Mouse (Mus musculus) midbrain, embryonic 16.5 days (tissue): ENCODE measurements at regions not wholly inside any gene's neighbourhood (a gene's known extent, or its start where the extent isn't known, plus 50 kb on each side); places are given as distances from the start of the nearest gene placed in this dataset.

Experiments
- ATAC-seq: fragments of 200-750 bp; cut with Nextera tagmentation; 2 replicates; pipeline ENCODE4 v1.8.0; 2017; ENCODE audit warnings: moderate TSS enrichment
- H3K27ac ChIP-seq: fragments of 300-500 bp; sonication (generic); 2 replicates; pipeline ENCODE4 v1.5.1; 2014; ENCODE audit warnings: mild to moderate bottlenecking, low read length, mixed read lengths
- H3K27me3 ChIP-seq: fragments of 300-500 bp; sonication (generic); 2 replicates; pipeline ENCODE4 v1.6.1; 2014; ENCODE audit warnings: low read depth, low read length, mixed read lengths; ENCODE audit not compliant: control insufficient read depth, insufficient read depth
- H3K36me3 ChIP-seq: fragments of 300-500 bp; sonication (generic); 2 replicates; pipeline ENCODE4 v1.6.1; 2014; ENCODE audit warnings: mild to moderate bottlenecking, low read length, moderate library complexity, mixed read lengths; ENCODE audit not compliant: control insufficient read depth, insufficient read depth
- H3K4me1 ChIP-seq: fragments of 300-500 bp; sonication (generic); 2 replicates; pipeline ENCODE4 v1.6.1; 2014; ENCODE audit warnings: mild to moderate bottlenecking, low read length, mixed read lengths; ENCODE audit not compliant: control insufficient read depth, insufficient read depth
- H3K4me2 ChIP-seq: fragments of 300-500 bp; sonication (generic); 2 replicates; pipeline ENCODE4 v1.6.1; 2014; ENCODE audit warnings: mild to moderate bottlenecking, low read length, mixed read lengths
- H3K4me3 ChIP-seq: fragments of 300-500 bp; sonication (generic); 2 replicates; pipeline ENCODE4 v1.5.1; 2014; ENCODE audit warnings: low read depth, mild to moderate bottlenecking, low read length, moderate library complexity, mixed read lengths
- H3K9ac ChIP-seq: fragments of 300-500 bp; sonication (generic); 2 replicates; pipeline ENCODE4 v1.6.1; 2014; ENCODE audit warnings: low read depth, low read length, mixed read lengths
- H3K9me3 ChIP-seq: fragments of 300-500 bp; sonication (generic); replicated peaks from 2 replicates; pipeline ENCODE4 v1.6.1; 2014; ENCODE audit warnings: mild to moderate bottlenecking, low read length, mixed read lengths; ENCODE audit not compliant: control insufficient read depth, poor library complexity, severe bottlenecking
- WGBS: fragments of 180-500 bp; shearing (Covaris S2); extraction: QIAGEN DNeasy Blood & Tissue Kit; methylation state at CpG from one replicate; pipeline ENCODE4 v1.1.7; 2014; 5-methylcytosine and 5-hydroxymethylcytosine counted together

DNA sequence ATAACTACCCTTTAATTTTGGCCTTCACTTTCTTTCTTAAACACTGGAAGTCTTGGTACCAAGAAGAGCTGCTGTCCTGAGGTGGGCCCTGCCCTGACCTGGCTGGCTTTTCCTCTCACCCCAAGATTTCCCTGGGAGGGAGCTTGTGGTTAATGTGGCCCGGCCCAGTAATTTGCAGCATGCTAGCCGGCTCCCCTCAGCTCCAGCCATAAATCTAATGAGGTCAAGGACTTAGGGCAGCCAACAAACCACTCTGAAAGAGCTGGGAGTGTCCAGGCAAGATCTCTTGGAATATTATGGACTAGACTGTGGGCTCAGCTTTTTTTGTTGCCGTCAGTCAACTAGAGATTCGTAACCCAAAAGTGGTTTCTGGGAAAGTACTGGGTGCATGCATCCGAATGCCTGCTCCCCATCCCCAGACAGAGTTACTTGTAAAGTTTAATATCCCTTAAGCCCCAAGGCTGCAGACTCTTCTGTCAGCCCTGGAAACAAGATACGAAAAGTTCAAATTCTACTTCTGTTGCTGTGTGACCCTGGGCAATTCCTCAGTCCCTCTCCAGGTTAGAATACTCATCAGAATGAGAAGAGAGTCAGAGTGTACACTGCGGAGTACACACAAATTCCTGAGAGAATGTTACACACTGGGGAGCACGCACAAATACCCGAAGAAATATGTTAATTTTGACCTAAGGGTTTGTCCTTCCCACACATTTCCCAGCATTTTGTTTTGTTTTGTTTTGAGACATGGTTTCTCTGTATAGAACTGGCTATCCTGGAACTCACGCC is 150.8 kb upstream of the Dapk1 start:
- H3K4me1 ChIP-seq = peaks cover 4% of the 10 kb centered on the region; the same call in 1 of the 2 replicates
- H3K9me3 ChIP-seq = no peaks in the 10 kb centered on the region
- no peak overlapping the region for H3K9ac ChIP-seq
- no peaks in the 10 kb centered on the region for H3K36me3 ChIP-seq
- H3K27ac ChIP-seq = no peak overlapping the region
- H3K27me3 ChIP-seq = no peaks in the 10 kb centered on the region; the same call in 1 of the 2 replicates
- ATAC-seq = no peak
- WGBS = 83% methylated on average over 10 of the region's 10 CpGs
- no peak overlapping the region for H3K4me2 ChIP-seq
- H3K4me3 ChIP-seq = no peak overlapping the region

DNA sequence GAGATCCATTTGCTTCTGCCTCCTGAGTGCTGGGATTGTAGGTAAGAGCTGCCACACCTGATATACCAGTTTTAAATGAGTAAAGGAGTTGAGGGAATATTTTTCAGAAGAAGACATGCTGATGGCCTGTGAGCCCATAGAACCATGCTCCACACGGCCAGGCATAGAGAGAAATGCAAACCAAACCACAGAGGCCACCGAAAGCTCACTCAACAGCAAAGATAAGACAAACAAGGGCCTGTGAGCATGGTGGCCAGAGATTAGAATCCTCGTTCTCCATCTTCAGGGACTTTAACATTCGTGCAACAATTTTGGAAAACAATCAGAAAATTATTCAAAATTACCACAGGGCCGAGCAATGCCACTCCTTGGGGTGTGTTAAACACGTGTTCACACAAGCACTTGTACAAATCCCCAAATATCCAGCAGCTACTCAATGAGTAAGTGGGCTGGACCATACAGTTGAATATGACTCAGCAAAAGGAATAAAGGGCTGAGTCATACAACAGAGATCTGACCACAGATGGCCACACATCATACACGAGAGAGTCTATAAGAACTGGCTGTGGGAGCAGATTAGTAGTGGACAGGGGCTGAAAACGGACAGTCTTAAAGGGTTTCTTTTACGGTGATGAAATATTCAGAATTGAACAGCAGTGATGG is 147.8 kb upstream of the Dapk1 start:
- no peak for ATAC-seq
- 94% methylated on average over 9 of the region's 9 CpGs for WGBS
- H3K36me3 ChIP-seq = no peaks in the 10 kb centered on the region

DNA sequence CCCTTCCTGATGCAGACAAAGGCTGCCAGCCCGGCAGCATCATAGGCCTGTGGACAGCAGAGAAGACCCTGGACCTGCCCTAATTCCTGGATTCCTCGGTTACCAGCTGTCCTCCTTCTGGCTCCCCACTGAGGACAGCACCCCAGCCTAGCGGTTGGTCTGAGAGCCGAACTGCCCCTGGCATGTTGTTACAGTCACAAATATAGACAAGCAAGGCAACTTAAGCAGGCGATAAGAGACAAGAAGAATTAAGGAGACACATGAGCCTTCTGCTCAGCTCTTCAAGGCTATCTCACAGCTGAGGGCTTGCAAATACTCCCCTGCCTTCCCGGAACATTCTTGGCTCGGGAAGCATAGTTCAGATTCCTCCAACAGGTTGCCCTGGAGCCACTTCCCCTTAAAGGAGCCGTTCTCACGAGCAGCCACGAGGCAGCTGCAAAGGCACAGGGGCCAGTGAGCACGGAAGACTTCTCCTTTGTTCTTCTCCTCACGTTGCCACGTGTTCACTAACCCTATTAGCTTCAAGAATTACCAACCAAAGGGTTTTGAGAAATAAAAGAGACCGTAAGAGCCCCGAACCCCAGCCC is 146.6 kb upstream of the Dapk1 start:
- Histone ChIP-seq H3K4me2 (no peak overlapping the region), H3K4me1 (peaks cover 4% of the 10 kb centered on the region; the same call in 1 of the 2 replicates), H3K27ac (no peak overlapping the region), H3K9ac (no peak overlapping the region), H3K36me3 (no peaks in the 10 kb centered on the region), H3K9me3 (no peaks in the 10 kb centered on the region), H3K27me3 (no peaks in the 10 kb centered on the region), H3K4me3 (no peak overlapping the region)
- ATAC-seq = no peak
- WGBS = 21% methylated on average over 15 of the region's 15 CpGs

More for the DNA sequence above, 147.8 kb upstream of the Dapk1 start:
- no peak overlapping the region for H3K4me2 ChIP-seq
- H3K4me1 ChIP-seq = peaks cover 4% of the 10 kb centered on the region; the same call in 1 of the 2 replicates
- no peaks in the 10 kb centered on the region for H3K27me3 ChIP-seq
- H3K9ac ChIP-seq = no peak overlapping the region
- H3K4me3 ChIP-seq = no peak overlapping the region
- H3K9me3 ChIP-seq = no peaks in the 10 kb centered on the region
- no peak overlapping the region for H3K27ac ChIP-seq

DNA sequence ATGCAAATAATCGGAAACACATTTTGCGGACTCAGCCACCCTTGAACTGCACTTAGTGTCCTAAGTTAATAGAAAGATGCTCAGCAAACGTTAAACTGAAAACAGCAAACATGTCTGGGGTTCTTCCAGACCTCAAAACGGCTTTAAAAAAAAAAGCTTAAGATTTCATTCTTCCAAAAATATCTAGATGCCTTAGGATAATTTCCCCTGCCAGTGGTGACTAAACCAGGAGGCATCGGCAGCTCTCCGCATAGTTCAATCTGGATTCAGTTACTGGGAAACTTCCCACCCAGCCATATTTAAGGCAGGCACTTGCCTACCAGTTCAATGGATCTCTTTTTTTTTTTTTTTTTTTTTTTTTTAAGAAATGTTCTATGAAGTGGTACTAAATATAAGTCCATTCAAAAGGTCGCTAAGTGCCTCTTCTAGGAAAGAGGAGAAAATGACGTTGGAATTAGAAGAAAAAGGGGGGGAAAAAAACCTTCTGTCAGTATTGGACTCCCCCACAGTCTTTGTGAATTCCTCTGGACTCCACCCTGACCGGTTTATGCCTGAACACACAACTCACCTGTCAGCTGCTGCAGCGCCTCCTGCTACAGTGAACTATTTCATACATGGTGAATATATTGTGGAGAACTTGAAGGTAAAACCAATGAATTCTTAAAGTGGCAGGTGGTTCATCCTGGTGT is 145.7 kb upstream of the Dapk1 start:
- ATAC-seq = no peak
- no peaks in the 10 kb centered on the region for H3K9me3 ChIP-seq
- H3K27me3 ChIP-seq = no peaks in the 10 kb centered on the region
- 80% methylated on average over 10 of the region's 10 CpGs for WGBS
- no peak overlapping the region for H3K4me3 ChIP-seq
- H3K9ac ChIP-seq = no peak overlapping the region
- H3K36me3 ChIP-seq = no peaks in the 10 kb centered on the region
- no peak overlapping the region for H3K4me2 ChIP-seq
- H3K27ac ChIP-seq = no peak overlapping the region
- H3K4me1 ChIP-seq = peaks cover 4% of the 10 kb centered on the region; the same call in 1 of the 2 replicates

DNA sequence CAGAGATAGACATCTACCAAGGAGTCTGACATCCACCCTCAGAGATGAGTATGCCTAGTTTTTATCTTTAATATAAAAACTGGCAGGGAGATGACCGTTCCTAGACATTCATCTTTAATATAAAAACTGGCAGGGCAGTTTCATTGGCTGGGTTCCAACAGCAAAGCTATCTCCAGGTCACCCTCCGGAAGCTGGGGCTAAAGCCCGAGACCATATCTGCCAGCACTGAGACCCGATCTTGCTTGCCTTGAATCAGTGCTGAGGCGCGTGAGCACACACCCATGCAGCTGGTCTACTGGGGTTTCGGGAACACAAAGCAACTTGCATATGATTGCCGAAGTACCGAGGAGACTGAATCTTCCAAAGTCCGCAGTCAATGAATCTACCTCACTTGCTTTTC is 144.5 kb upstream of the Dapk1 start:
- no peaks in the 10 kb centered on the region for H3K9me3 ChIP-seq
- 94% methylated on average over 10 of the region's 10 CpGs for WGBS
- H3K36me3 ChIP-seq = no peaks in the 10 kb centered on the region
- no peak overlapping the region for H3K9ac ChIP-seq
- H3K27ac ChIP-seq = no peak overlapping the region
- H3K4me2 ChIP-seq = no peak overlapping the region
- H3K4me3 ChIP-seq = no peak overlapping the region
- ATAC-seq = no peak
- H3K27me3 ChIP-seq = no peaks in the 10 kb centered on the region
- peaks cover 4% of the 10 kb centered on the region; the same call in 1 of the 2 replicates for H3K4me1 ChIP-seq

DNA sequence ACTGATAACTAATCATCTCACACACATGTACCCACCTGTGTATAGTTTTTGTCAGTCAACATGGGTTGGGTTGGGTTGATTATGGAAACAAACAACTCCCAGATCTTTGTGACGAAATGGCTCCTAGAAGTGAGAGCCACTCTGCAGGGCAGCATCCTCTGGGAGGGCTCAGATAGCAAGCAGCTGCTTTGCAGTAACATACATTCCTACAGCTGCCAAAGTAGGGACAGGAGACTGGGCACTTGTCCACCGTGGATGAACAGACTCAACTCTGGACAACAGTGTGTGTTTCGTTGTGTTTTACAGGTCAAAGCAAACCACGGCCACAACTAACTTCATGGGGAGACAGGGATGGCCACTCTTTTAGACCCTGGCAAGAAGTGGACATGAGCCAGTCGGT is 142.7 kb upstream of the Dapk1 start:
- H3K27ac ChIP-seq = no peak overlapping the region
- WGBS = 89% methylated on average over 5 of the region's 5 CpGs
- no peak for ATAC-seq

DNA sequence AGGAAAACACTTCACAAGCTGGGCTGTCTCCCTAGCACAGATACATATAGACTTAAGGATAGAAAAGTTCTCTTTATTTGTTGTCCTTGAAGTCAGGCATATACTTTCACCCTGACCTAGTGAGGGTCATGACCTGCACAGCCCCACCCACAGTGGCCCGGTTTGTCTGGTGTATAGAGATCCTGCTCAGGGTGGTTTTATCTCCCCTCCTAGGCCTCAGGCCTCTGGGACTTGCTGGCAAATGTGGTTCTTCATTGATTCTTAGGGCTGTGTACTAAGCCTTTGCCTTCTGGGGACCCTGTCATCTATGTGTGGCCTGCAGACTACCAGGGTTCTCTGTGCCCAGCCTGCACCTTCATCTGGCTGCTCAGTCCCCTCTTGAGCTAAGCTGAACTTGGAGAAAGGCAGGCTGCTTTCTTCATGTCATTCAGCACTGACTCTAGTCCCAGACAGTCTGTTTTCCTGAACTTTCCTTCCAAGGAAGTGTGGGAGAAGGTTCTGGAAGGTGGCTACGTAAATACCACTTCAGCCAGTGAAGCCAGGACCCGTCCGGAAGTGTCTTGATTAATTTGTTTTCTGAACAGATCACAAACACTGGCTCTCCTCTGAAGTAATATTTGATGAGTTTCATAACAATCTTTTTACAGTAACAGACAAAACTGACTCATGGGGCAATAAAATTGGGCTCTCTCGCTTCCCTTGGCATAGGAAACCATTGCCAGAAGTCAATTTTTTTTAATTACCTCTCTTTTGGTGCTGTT is 135.0 kb upstream of the Dapk1 start:
- no peak for ATAC-seq

More for the DNA sequence above, 142.7 kb upstream of the Dapk1 start:
- Histone ChIP-seq H3K27me3 (no peaks in the 10 kb centered on the region), H3K9me3 (no peaks in the 10 kb centered on the region), H3K4me3 (no peak overlapping the region), H3K9ac (no peak overlapping the region), H3K36me3 (no peaks in the 10 kb centered on the region), H3K4me1 (peaks cover 4% of the 10 kb centered on the region; the same call in 1 of the 2 replicates), H3K4me2 (no peak overlapping the region)

DNA sequence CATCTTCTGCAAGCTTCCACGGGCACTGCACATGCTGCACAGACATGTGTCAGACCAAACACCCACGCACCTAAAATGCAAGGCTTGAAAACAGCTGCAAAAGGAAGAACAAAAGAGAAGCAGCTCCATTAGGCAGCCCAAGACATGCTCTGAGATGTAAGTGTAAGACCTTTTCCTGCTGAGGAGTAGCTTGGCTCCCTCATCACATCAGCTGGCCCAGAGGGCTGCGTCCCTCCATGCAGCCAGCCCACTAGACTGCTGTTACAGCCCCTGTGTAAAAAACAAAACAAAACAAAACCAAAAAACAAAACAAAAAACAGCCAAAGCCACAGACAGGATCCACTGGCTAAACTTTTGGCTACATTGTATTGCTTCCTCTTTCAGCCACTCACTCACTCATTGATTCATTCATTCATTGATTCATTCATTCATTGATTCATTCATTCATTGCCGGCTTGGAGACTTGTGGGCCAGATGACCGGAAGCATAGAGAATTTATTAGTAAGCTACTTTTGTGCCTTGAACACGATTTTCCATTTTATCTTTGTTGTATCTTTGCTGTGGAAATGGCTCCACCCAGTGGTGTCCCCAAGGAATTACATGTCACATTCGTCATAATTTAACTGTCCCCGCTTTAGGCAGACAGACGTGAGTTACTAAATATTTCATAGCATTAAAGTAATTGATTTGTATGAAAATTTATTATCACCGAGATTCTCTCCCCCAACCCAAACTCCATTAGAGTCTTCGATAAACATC is 133.7 kb upstream of the Dapk1 start:
- Histone ChIP-seq H3K4me2 (no peak overlapping the region), H3K27me3 (no peaks in the 10 kb centered on the region), H3K9me3 (no peaks in the 10 kb centered on the region), H3K36me3 (no peaks in the 10 kb centered on the region), H3K4me3 (no peak overlapping the region), H3K4me1 (peaks cover 9% of the 10 kb centered on the region; the same call in 1 of the 2 replicates), H3K9ac (no peak overlapping the region), H3K27ac (no peak overlapping the region)
- no peak for ATAC-seq
- 18% methylated on average over 11 of the region's 11 CpGs for WGBS

More for the DNA sequence above, 135.0 kb upstream of the Dapk1 start:
- Histone ChIP-seq H3K9me3 (no peaks in the 10 kb centered on the region), H3K27ac (no peak overlapping the region), H3K9ac (no peak overlapping the region), H3K4me3 (no peak overlapping the region), H3K27me3 (no peaks in the 10 kb centered on the region), H3K36me3 (no peaks in the 10 kb centered on the region), H3K4me2 (no peak overlapping the region), H3K4me1 (peaks cover 9% of the 10 kb centered on the region; the same call in 1 of the 2 replicates)
- WGBS = 92% methylated on average over 5 of the region's 5 CpGs
